Comparison of ENCODE assay signal across 8 mouse cellular contexts in genomic region chr1:146495386-146495785, GRCm38 (mm10). TPM values are rescaled to one million over a fixed set of nuclear protein-coding genes. Genes with fewer than 3 reads are reported as not detected.
DNase-seq lines count a peak whose midpoint lies in the region; ATAC-seq and TF ChIP-seq lines count a peak whose summit lies in the region.

No protein-coding gene starts in this region.

- H3K9ac ChIP-seq in intestine, embryonic 14.5 days (ENCODE audit: low read length): no peak overlapping the region

- H3K9me3 ChIP-seq in intestine, embryonic 14.5 days (ENCODE audit: control insufficient read depth, low read length): no peaks in the 10 kb centered on the region

- H3K36me3 ChIP-seq in intestine, embryonic 14.5 days (ENCODE audit: control insufficient read depth, insufficient read depth, low read length): no peaks in the 10 kb centered on the region

- no peak overlapping the region for H3K27ac ChIP-seq in intestine, embryonic 14.5 days (ENCODE audit: low read depth)
- H3K27ac ChIP-seq in olfactory bulb, adult 2 months (ENCODE audit: insufficient read depth, low read depth, low read length): peak overlapping the region; percentile 67

- peak overlapping the region; percentile 24 for H3K4me3 ChIP-seq in intestine, embryonic 14.5 days (ENCODE audit: low read depth, low read length)
- peak overlapping the region; percentile 75 for H3K4me3 ChIP-seq in olfactory bulb, adult 2 months (ENCODE audit: insufficient read depth, low read depth, low read length)

- 12% methylated on average over 3 of the region's 3 CpGs for WGBS in intestine, embryonic 14.5 days
- WGBS in olfactory bulb, adult 2 months: 4% methylated on average over 3 of the region's 3 CpGs

- no peak for ATAC-seq in intestine, embryonic 14.5 days (replicated peaks; ENCODE audit: low FRiP score, low TSS enrichment, low read depth)
- no peak for ATAC-seq in activated CD4-positive, CD25-positive, alpha-beta regulatory T cell, adult 4 months

- TF ChIP-seq POLR2A in olfactory bulb, adult 2 months (IDR thresholded peaks at IDR 0.05; ENCODE audit: insufficient read depth, low read depth, low read length): no peak

- DNase-seq in layer of hippocampus, postnatal 36 days: peak; percentile 3 to 10
- DNase-seq in layer of hippocampus, adult 8-10 months (ENCODE audit: low spot score in 2 of 2): no peak
- DNase-seq in cerebellum, postnatal 36 days: peak; percentile 22 to 52
- no peak for DNase-seq in intestine, embryonic 14.5 days (ENCODE audit: low spot score)
- no peak for DNase-seq in kidney, postnatal 25 days
- no peak for DNase-seq in gastrocnemius, postnatal 10 days

- peak overlapping the region; percentile 60 for H3K4me2 ChIP-seq in intestine, embryonic 14.5 days (ENCODE audit: low read length)

- TF ChIP-seq CTCF in olfactory bulb, adult 2 months (IDR thresholded peaks at IDR 0.05; ENCODE audit: insufficient read depth, low read depth, low read length): no peak

- no peaks in the 10 kb centered on the region for H3K4me1 ChIP-seq in intestine, embryonic 14.5 days (replicated peaks; ENCODE audit: control insufficient read depth, insufficient read depth, low read length)
- H3K4me1 ChIP-seq in olfactory bulb, adult 2 months (ENCODE audit: control insufficient read depth, insufficient read depth, low read length): no peaks in the 10 kb centered on the region

- H3K27me3 ChIP-seq in intestine, embryonic 14.5 days (replicated peaks; ENCODE audit: control insufficient read depth, insufficient read depth, low read length): peaks cover 38% of the 10 kb centered on the region

RNA-seq across cellular contexts. Expression of gene Brinp3, which starts 0.8 kb away (rescaled TPM):
- total RNA-seq in layer of hippocampus, postnatal 36 days (2021): 10 to 100 TPM; 16.0 to 16.1 TPM
- 10 to 100 TPM; 19.7 to 21.8 (median 21.0) TPM for total RNA-seq in layer of hippocampus, adult 8-10 months (2022)
- 1.8 and 2.3 TPM in 2 replicates for polyA plus RNA-seq in intestine, embryonic 14.5 days (2014; fragmentation: Nextera tagmentation; extraction: Ambion mirVana)
- not detected in 2 replicates for polyA plus RNA-seq in olfactory bulb, adult 2 months (2012; ENCODE audit: insufficient read depth, insufficient read length, low replicate concordance, missing spikeins)
- not detected for polyA plus RNA-seq in activated CD4-positive, CD25-positive, alpha-beta regulatory T cell, adult 4 months (2017; shearing (Covaris generic))
- under 1 TPM; 0.19 to 0.34 TPM for total RNA-seq in gastrocnemius, postnatal 10 days (2021)

Comparison
In these comparisons a context has a peak if more than half of its experiments do, and no peak if none do; other contexts are left out.
1. DNase-seq: peak in layer of hippocampus, postnatal 36 days (2 of 2) and cerebellum, postnatal 36 days (2 of 2); none in layer of hippocampus, adult 8-10 months (0 of 2), intestine, embryonic 14.5 days (single experiment), kidney, postnatal 25 days (0 of 2) and gastrocnemius, postnatal 10 days (single experiment).
2. RNA of gene Brinp3, which starts 0.8 kb away (total RNA-seq): 19.7 to 21.8 TPM in layer of hippocampus, adult 8-10 months and 16.0 to 16.1 TPM in layer of hippocampus, postnatal 36 days; 0.19 to 0.34 TPM in gastrocnemius, postnatal 10 days; every median in the first group is over 10 times any median in the second.